7 mouse cellular contexts compared by ENCODE assay signal in the genomic region with DNA sequence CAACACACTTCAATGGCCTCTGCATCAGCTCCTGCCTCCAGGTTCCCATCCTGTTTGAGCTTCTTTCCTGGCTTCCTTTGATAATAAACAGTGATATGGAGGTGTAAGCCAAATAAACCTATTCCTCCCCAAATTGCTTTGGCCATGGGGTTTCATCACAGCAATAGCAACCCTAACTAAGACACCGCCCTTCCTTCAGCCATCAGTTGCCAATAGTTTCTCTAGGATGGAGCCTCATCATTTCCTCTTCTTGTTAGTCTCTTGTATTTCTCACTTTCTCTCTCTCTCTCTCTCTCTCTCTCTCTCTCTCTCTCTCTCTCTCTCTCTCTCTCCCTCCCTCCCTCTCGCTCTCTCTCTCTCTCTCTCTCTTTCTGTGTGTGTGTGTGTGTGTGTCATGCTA. TPM values are rescaled to one million over a fixed set of nuclear protein-coding genes. Genes with fewer than 3 reads are reported as not detected.
"Had no signal": no experiment of that assay in that cellular context is flagged by ENCODE, and none has a peak within 500 bp of the region (broad histone marks: within the 10 kb centered on the region; RNA-seq: fewer than 3 reads in every experiment).

No protein-coding gene starts in this region.

RNA-seq across cellular contexts. Expression of a gene that starts 20.6 kb away (rescaled TPM):
- total RNA-seq: common myeloid progenitor, adult 5-6 weeks; gastrocnemius, adult 18-20 months; gastrocnemius, adult 2 months; gastrocnemius, adult 8-10 months; gastrocnemius, postnatal 14 days; gastrocnemius, postnatal 25 days had no signal

RNA-seq across cellular contexts. Expression of a gene that starts 37.7 kb away (rescaled TPM):
- total RNA-seq: gastrocnemius, postnatal 36 days had no signal
